Mouse (Mus musculus) layer of hippocampus, adult 9-10 months (tissue): ENCODE data around the gene Suox.
"Not testable (repeated sequence)": the region's sequence is repeated elsewhere in the genome, so short reads cannot be mapped to it uniquely, and the experiment has no call there.

ENCODE experiments used
- DNase-seq: peaks from one replicate; pipeline ENCODE4 v3.0.0; 2022; ENCODE audit warnings: low spot score

Suox gene

DNA sequence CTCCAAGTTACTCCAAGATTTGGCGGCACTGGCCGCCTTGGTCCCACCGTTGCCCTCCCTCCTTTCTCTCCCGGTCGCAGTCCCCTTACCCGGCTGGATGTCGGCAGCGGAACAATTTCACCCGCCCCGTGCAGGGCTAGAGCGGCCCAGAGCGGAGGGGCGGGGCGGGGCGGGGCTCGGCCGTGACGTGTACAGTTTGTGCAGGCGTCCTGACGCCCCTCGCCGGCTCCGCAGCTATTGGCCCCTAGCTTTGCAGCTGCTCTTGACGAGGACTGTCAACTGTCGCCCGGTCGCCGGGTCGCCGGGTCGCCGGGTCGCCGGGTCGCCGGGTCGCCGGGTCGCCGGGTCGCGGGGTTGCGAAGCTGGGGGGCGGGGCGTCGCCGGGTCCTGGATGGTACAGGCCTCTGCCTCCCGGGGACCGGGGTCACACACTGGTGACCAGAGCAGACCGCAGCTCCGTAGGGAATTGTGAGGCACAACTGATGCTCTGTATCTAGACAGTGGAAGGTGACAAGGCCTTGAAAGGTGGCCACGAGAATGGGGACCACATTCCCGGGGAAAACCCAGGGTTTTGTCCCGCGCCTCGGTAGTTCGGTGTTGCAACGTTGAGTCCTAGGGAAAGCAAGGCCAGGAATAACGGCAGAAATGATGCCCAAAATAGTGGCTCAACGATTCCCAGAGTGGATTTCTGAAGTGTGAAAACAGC lies at the start of gene Suox:
Gene Suox (minus strand): TSS at position 311 of the 706 bp plus-strand sequence.
- peak; percentile 37 for DNase-seq

- DNase-seq = no peak
Measured at GRCm38 (mm10) chr10:128715559-128716537, 42.0 kb upstream of the Suox start.

GRCm38 (mm10) chr10:128711318-128711717 lies 37.4 kb upstream of the Suox start:
- DNase-seq = not testable (repeated sequence)

DNA sequence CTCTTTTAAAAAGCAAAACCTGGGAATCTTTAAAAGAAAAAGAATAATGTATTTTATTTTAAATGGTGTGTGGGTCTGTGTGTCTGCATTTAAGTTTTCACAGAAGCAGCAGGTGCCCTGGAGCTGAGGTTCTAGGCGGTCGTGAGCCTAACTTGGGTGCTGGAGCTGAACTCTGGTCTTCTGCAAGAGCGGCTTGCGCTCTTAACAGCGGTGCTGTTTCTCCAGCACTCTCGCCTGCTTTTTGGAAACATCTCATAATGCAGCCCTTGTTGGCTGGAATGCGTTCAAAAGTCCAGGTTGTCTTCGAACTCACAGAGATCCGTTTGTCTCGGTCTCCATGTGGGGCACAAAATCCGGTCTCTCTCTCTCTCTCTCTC lies 31.4 kb upstream of the Suox start:
- DNase-seq = no peak

DNA sequence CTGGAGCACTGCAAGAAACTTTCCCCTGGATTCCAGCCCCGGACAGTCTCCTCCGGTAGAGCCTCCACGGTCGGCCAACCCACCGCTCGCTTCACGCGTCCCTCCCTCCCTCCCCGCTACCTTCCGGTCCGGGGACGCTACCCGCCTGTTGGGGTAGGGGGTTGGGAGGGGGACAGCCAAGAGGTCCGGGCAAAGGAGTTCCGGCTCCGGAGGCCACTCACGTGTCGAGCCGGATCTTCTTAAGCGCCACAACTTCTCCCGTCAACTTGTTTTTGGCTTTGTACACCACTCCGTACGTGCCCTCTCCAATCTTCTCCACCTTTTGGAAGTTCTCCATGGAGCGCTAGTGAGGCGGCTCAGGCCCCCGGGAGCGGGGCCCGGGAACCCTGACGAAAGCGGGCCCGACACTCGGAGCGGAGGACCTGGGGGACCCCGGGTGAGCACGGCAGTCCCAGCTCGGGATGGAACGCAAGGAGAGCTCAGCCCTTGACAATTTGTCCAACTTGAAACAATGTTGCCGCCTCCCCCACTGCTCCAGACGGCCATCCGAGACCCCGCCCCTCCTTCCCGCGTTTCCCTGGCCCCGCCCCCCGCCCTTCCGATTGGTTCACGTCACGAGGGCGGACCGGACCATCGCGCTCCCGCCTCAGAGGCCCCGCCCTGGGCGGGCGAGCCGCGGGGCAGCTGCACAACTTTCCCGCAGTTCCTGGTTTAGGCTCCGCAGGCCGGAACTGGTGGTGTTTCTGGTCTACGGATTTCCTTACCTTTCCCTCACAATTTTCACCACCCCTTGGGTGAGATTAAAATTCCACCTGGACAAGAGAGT lies 30.8 kb upstream of the Suox start, which contains the start of gene Cdk2:
Gene Cdk2 (minus strand): TSS at position 541 of the 826 bp plus-strand sequence.
- peak; percentile 54 for DNase-seq

GRCm38 (mm10) chr10:128703895-128704294 lies 30.0 kb upstream of the Suox start, which contains the start of gene Pmel:
TSS of gene Pmel (plus strand) at chr10:128704195.
- no peak for DNase-seq

DNA sequence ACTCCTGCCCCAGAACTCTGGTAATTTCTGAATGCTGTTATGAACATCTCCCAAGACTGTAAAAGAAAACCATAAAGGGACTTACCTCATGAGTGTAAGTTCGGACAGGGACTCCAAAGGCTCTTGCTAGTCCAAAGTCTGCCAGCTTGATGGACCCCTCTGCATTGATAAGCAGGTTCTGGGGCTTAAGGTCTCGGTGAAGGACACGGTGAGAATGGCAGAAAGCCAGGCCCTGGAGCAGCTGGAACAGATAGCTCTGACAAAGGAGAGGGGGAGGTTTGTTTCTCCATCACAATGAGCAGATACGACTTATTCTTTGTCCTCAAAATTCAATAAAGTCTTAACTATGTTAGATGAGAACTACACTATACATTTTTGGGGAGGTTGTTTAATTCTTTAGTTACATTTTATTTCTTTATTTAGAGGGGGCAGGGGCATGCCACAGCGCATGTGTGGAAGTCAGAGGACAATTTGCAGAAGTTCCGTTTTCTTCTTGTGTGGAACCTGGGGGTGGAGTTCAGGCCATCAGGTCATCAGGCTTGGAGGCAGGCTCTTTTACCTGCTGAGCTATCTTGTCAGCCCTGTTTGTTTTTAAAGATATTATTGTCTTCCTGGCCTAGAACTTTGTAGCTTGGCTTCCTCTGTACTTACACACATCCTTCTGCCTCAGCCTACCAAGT lies 28.6 kb upstream of the Suox start:
- DNase-seq = no peak

DNA sequence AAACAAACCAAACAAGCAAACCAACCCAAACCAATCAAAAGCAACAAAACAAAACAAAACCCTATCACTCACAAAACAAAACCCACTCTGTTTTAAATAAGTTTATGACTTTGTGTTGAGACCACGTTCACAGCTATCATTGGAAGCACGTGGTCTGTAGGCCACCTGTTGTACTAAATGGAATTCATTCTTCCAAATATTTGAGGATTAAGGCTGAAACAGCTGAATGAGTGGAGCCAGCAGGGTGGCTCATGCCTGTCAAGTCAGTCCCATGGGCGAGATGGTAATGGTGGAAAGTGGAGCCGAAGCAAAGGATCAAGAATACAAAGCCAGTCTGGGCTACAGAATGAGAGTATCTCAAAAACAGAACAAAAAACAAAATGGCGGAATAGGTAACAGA lies 26.8 kb upstream of the Suox start:
- no peak for DNase-seq

- no peak for DNase-seq
Measured at GRCm38 (mm10) chr10:128699611-128700010, 25.7 kb upstream of the Suox start.

GRCm38 (mm10) chr10:128699006-128699405 lies 25.1 kb upstream of the Suox start:
- no peak for DNase-seq

DNA sequence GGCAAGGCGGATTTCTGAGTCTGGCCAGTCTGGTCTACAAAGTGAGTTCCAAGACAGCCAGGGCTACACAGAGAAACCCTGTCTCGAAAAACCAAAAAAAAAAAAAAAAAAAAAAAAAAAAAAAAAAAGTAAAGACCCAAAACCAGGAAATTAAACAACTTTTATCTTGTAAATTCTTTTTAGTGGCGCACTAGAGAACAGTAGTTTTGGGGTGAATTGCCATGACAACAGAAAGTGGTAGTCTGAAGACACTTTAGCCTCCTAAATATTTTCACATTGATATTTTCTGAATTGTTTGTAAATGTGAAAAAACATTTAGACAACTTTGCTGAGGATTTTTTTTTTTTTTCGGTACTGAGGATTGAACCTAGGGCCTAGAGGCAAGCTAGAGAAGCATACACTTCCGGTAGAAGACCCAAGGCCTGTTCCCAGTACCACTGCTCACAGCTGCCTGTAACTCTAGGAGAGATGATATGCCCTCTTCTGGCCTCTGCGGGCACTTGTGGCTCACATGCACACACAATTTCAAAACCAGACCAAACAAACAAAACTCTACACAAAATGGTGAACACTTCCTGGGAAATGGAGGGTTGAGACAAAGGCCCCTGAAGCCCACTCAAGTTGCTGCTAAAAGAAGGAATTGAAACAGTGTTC lies 23.3 kb upstream of the Suox start:
- no peak for DNase-seq

- peak; percentile 100 for DNase-seq
Measured at GRCm38 (mm10) chr10:128695992-128696807, 22.3 kb upstream of the Suox start, which contains the start of gene Rab5b. TSS of gene Rab5b (minus strand) at chr10:128696264.

DNA sequence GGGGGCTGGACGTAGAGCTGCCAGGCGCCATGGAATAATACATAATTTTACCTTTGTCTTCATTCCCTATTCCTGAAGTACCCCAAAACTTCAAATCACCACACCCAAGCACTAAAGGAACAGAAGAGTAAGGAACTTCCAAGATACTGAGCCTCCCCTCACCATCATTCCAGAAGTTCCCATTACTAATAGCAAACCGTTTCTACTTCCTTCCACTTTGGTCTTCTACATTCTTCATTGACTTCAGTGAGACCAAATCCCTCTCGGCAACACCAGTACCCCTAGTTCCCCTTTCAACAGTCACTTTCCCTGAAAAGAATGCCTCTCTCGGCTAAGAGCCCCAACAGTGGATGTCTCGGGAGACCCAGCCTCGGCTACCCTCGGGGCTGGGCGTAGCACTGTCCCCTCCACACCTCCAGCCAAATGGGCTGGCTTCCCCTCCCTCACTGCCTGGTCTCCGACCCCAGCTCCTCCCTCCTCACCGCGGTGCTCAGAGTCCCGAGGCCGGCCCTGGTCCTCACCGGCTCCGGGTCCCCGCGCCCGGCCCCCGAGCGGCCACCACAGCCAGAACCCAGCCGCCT lies 21.6 kb upstream of the Suox start:
- DNase-seq = peak; percentile 15

GRCm38 (mm10) chr10:128674469-128675008 lies 666 bp upstream of the Suox start:
- DNase-seq = no peak

DNA sequence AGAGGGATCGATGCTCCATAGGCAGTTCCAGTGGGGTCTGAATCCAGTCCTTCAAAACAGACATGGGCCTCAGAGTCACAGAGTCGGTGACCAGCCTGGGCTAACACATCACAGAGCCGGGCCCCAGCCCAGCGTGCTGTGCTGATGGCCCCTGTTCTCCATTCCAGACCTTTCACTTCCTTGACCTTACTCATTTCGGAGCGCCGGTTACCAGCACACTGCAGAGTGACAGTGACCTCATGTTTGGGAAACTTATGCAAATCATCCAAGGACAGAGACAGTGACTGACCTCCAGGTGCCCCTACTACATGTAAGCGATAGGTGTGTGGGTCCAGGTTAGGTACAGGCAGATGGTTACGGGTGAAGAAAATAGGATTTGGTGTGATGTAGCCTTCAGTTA lies 2.7 kb downstream of the Suox start:
- DNase-seq = no peak

DNA sequence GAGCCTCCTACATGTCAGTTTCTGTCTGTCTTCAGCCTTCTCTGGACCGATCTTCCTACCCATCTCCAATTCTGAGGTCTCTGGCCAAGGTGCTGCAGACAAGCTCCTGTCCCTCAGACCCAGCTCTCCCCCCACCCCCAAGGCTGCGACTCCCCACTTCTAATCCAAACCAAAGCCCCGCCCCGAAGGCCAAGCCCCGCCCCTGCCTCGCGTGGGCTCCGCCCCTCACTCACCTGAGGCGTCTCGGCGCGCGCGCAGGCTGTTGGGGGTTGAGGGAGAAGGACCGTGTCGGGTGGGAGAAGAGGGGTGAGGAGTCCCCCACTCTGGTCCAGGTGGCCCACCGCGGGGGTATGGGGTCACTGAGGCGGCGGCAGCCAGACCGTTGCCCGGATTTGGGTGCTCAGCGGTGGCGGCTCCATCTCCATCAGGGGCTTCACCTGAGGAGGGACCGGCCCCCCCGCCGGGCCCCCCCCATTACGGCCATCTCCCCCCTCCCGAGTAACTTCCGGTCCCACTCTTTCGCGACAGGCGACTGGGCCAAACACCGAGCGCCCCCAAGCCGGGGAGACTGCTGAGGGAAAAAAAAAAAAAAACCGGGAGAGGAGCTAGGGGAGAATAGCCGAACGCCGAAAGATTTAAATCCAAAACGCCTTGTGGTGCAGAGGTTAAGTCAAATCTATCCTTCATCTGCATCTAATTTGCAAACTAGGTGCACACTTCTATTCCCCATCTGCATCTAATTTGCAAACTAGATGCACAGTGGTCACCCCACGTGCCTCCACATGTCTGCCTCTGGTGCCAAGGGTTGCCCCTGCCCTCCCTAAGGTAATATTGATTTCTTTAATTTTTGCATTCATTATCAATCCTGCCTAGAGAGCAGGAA lies 4.8 kb downstream of the Suox start:
- DNase-seq = no peak

DNA sequence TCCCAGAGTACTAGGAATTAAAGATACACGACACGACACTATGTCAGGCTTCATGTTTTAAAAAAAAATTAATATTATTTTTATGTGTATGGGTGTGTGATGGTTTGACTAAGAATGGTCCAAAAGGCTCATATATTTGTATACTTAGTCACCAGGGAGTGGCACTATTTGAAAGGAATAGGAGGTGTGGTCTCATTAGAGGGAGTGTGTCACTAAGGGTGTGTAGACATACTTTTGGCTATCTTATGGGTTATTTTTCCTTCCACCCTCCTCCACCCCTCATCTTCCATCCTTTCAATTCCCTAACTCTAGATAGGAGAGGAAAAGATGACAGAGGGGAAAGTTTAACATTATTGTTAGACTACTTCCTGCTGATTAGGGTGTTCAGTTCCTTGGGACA lies 8.1 kb downstream of the Suox start:
- DNase-seq = no peak

DNA sequence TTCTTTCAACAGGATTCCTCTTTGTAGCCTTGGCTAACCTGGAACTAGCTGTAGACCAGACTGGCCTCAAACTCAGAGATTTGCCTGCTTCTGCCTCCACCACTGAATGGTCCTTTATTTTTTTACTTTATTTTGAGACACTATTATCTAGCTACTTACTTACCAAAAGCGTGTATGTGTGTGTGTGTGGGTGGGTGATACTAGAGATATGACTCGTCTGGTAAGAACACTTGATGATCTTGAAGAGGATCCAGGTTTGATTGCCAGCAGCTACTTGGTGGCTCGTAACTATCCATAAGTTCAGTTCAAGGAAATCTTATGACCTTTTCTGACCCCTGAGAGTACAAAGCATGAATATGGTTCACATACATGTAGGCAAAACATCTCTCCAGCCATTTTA lies 8.6 kb downstream of the Suox start:
- no peak for DNase-seq
